Mouse (Mus musculus) megakaryocyte-erythroid progenitor cell, adult 5-6 weeks (primary cell): ENCODE data around the gene Mrpl43. TPM values are rescaled to one million over a fixed set of nuclear protein-coding genes. Genes with fewer than 3 reads are reported as not detected.

Experiments
- ATAC-seq: replicated peaks from 2 replicates; pipeline ENCODE4 v1.8.0; 2016; ENCODE audit warnings: mild to moderate bottlenecking, inconsistent platforms; ENCODE audit not compliant: severe bottlenecking, poor library complexity, low FRiP score, low TSS enrichment
- total RNA-seq, 2 experiments: library from RNA; stranded (forward) in 1 of 2; stranded (reverse) in 1 of 2; fragments of 200-1000, 215-1000 nt in 1 of 2; fragments of >200 nt in 1 of 2; fragmentation: Nextera tagmentation in 1 of 2; gene quantifications; 2 replicates each; pipeline ENCODE4 v1.2.3; 2014 to 2017

Gene Mrpl43
- total RNA-seq, 2 experiments from 2014 or later, result 26.3 to 48.4 TPM

DNA sequence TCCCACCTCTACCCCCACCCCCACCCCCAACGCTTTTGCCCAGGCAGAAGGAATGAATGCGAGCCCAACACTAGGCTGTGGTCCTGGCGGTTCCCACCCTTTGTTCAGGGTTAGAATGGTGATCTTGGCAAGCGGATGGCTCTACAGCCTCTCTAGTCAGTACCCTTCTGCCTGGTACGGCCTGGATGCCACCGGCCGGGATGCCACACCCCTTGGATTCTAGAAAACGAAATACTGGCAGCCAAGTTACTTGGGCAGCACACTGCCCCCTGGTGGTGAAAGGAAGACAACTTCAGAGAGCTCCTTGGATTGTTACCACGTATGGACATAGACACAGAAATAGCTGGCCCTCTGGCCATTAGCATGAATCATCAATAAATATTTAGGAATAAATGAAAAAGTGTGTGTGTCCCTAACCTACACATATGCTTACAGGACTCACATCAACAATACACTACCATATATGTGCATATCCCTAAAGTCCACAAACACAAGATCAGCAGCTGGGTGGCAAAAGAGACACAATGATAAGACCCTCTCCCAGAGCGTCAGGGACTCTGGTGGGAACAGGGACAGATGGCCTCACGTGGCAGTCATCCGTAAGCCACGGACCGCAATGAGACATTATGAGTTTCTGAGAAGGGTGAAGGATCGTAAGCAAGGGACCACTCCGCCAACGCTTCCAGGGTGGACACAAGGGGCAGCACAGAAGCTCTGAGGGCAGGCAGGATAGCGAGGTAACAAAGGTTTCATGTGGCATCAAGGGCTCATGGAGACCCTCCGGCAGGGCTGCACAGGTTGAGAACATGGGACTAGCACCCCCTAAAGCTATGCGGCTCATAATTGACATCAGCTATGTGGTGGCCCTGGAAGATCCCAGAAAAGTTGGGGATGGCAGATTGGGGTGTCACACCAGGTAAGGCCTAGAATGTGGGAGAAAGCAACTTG, 24.8 kb upstream of the Mrpl43 start:
- ATAC-seq, result peak; percentile 58

DNA sequence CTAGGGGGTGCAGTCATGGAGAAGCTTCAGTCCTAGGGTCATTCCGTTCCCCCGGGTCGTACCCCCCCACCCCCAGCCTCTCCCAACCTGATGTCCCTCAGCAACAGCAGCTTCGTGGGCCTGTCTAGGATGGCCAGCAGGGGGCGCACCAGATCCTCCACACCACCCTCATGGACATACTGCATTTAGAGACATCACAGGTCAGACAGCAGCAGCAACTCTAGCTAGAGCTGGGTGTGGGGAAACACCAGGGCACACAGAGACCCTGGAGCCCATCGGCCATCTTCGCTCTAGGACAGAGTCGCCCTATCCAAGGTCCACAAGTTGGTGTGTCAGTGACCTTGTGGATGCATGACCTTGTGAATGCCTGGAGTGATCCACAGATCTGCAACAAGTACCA, 23.9 kb upstream of the Mrpl43 start:
- no peak for ATAC-seq

GRCm38 (mm10) chr19:45029571-45029970, 23.3 kb upstream of the Mrpl43 start:
- ATAC-seq, result no peak

DNA sequence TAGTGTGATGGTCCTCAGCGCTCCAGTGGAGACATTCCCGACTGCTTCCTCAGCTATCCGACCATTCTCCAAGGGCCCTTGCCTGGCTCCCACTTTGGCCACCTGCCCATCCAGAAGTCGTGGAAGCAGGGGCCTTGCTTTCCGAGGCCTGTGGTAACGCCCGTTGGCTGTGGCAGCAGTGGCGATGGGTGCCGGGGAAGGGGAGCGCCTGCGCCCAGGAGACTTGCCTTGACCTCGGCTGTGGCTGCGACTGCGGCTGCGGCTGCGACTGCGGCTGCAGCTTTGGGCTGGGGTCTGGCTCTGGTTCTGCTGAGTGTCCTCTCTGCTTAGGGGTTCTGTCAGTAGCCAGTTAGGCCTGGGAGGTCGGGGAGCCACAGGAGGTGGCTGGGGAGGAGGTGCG, 22.5 kb upstream of the Mrpl43 start:
- ATAC-seq, result no peak

DNA sequence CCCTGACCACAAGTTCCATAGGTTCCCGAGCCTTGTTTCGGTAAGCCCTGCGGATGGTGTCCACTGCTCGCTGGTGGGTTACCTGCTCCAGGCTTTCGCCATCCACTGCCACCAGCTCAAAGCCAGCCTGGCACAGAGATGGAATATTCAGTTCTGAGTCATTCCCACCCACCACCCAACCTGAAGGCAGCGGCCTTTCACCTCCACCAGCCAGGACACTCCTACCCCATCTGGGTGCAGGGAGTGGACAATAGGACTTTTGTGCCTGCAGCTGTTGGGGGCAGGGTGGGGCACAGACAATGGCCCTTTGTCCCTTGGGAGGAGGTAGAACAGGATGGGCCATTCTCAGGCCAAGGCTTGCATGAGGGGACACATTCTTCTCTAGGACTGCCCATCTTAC, 21.6 kb upstream of the Mrpl43 start:
- ATAC-seq, result no peak

- no peak for ATAC-seq
Measured at GRCm38 (mm10) chr19:45026958-45027670, 20.9 kb upstream of the Mrpl43 start.

DNA sequence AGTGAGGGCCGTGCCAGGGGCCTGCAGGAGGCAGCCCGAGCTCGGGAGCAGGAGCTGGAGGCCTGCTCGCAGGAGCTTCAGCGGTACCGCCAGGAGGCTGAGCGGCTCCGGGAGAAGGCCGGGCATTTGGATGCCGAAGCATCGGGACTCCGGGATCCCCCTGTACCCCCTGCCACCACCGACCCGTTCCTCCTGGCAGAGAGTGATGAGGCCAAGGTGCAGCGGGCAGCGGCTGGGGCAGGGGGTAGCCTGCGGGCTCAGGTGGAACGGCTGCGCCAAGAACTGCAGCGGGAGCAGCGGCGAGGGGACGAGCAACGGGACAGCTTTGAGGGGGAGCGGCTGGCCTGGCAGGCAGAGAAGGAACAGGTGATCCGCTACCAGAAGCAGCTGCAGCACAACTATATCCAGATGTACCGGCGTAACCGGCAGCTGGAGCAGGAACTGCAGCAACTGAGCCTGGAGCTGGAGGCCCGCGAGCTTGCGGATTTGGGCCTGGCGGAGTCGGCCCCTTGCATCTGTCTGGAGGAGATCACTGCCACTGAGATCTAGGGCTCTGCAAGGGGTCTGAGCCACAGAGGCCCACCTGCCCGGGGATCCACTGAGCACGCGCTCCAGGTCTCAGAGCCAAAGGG, 19.8 kb upstream of the Mrpl43 start:
- no peak for ATAC-seq

- ATAC-seq, result no peak
Measured at GRCm38 (mm10) chr19:45024775-45025174, 18.5 kb upstream of the Mrpl43 start.

GRCm38 (mm10) chr19:45023993-45024392, 17.8 kb upstream of the Mrpl43 start:
- no peak for ATAC-seq

DNA sequence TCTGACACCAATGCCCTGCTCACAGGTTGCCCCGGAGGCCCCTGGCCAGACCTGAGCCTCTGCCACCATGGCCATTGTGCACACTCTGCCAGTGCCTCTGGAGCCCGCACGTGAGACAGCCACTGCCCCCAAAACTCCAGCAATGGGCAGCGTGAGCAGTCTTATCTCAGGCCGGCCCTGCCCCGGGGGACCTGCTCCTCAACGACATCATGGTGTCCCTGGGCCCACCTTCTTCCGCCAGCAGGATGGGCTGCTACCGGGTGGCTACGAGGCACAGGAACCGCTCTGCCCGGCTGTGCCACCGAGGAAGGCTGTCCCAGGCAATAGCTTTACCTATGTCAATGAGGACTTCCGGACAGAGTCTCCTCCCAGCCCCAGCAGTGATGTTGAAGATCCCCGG, 15.1 kb upstream of the Mrpl43 start:
- no peak for ATAC-seq

DNA sequence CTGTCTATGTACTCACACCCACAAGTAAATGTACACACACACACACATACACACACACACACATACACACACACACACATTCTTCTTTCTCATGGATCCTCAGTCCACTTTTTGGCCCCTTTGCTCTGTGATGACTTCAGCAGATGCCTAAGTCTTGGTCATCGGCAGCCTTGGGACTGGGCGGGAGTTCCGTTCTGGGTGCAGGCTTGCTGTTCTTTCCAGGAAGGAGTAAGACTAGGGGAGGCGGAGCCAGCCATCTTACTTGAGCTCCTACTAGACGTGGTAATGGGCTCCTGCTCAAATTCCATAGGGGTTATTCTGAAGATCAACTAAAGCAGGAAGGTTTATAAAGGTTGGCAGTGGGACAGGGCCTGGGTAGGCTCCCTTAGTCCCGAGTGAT, 14.1 kb upstream of the Mrpl43 start:
- ATAC-seq, result no peak

DNA sequence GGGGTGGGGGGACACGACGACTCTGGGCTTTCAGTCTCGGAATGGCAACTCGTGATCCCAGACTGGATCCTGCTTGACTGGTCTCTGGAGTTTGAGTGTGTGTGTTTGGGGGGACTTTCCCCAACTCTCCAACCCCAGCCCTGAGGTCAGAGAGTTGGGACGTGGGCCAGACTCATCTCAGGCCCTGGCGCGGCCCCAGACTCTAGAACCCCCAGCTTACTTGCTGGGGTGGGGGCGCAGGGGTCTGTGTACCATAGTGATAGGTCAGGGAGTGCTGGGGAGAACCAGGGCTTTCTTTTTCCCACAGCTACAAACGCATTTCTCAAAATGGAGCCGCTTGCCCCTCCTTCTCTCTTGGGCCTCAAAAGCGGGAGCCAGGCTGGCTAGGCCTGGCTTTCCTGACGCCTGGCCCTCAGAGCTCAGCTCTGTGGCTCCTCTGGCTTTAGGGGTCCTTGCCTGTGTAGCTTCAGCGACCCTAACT, 12.1 kb upstream of the Mrpl43 start:
- ATAC-seq, result no peak

- ATAC-seq, result no peak
Measured at GRCm38 (mm10) chr19:45017909-45018308, 11.7 kb upstream of the Mrpl43 start.

DNA sequence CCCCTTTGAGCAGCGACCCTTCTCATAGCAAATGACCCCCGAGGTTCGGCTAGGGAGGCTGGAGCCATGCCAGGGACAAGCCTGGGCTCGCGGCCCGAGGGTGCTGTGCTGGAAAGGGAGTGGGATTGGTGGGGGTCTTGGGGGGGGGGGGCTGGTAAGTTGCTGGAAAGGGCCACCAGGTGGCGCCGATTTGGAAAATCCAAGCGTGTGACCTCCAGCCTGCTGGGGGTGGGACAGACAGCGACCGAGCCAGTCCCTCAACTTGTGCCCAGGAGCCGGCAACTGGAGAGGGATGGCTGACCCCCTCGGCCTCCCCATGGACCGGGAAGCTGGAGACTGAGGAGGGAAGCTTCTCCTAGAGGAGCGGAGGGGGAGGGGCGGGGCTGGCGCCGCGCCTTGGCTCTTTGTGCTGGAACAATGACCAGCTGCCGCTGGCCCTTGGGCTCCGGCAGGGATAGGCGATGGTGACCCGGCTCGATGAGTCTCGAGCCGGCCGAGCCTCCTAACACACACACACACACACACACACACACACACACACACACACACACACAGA, 11.1 kb upstream of the Mrpl43 start:
- no peak for ATAC-seq

DNA sequence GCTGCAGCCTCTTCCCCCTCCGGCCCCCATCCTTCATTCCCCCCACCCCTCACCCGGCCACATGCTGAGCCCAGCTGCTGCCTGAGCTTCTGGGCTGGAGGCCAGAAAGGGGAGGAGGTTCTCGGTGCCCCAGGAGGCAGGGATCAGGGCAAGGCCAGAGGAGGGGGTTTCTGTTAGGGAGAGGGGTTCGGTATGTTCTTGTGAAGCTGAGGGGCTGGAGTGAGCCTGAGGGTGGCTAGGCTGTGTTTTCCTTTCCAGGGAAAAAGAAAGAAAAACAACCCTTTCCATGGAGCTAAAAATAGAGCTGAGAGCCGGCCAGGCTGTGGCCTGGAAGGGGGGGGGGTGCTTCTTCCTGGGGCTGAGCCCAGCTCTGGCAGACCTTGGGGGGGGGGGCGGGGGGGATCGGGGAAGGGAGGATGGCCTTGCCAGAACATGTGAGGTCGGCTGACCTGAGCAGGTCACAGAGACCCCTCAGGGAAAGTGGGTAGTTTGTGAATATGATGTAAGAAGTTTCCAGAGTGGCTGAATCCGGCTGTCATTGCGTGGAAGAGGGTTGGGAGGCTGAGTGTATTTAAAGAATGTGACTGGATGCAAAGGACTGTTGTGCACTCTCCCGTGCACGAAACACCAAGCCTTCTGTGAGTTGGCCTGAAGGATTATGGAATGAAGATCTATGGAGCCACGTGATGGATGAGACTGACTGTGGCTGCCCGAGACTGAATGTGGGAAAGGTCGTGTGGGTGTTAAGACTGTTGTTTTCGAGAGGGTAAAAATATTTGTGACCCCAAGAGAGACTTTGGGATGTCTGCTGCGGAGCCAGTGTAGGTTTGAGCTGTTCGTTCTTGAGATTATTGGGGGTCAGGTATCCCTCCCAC, 10.3 kb upstream of the Mrpl43 start:
- no peak; the same call in 1 of the 2 replicates for ATAC-seq

DNA sequence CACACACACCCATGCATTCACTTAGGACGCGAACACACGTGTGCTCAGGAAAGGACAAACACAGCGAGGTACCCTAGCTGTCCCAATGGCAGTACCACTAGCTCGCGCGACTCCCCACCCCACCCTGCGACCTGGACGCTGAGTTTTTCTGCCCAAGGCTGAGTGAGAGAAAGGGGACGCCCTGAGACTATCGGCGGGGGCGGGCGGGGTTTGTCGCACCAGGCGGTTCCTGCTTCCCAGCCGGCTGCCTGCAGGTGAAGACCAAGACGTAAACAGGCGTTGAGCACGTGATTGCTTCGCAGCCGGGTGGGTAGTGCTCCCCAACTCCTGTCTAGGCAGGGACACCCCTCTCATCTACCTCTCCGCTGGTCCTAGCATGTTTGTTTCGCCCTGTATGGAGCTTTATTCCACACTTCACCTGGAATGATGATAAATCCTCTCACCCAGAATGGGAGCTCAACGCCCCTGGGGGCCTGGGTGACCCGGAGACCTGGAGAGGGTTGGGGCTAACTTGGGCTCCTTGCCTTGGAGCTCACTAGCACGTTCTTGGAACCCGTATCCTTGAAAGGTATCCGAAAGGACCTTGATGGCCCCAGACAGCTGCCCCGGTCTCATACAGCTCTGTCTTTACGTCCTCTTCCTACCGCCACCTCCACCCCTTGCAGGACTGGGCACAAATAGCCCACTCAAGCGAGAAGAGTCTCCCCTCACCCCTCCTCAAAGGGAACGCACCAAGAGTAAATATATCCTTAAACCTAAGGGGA, 9.5 kb upstream of the Mrpl43 start:
- ATAC-seq, result peak; percentile 39

- 0 out of 2 replicates have a peak, but pooled peaks have one; percentile 9 for ATAC-seq
Measured at GRCm38 (mm10) chr19:45014981-45015402, 8.8 kb upstream of the Mrpl43 start.

DNA sequence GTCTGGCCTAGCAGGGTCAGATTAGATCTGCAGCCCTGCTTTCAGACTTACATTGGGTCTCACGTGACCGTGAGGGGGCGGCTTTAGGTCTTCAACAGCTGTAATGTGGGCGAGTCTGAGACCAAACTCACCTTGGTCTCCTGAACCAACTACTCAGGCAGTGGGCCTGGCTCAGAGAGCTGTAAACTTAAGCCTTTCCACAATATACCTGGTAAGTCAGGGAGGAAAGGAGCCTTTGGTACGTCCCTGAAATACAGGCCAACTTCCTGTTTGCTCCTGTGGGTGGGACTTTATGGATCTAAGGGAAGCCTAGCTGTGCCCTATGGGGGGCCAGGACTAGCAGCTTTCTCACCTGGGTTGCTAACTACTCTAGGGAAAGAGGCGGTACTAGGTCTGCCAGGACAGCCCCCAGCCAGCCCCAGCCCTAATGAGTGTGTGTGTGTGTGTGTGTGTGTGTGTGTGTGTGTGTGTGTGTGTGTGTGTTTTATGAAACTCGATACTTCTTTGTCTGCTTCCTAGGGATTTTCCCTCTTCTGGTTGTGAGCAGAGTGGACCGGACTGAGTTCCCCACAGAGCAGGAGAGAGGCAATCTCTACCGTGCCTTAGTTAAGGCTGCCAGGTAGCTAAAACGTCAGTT, 8.2 kb upstream of the Mrpl43 start, which contains the start of gene Lzts2:
Gene Lzts2, plus strand, starts transcription at position 80 of the 637 bp plus-strand sequence.
- ATAC-seq, result no peak
